Mouse (Mus musculus) heart, embryonic 16.5 days (tissue): ENCODE data around the gene Cir1. TPM values are rescaled to one million over a fixed set of nuclear protein-coding genes. Genes with fewer than 3 reads are reported as not detected.

Experiments
- ATAC-seq: fragments of 200-750 bp; cut with Nextera tagmentation; replicated peaks from 2 replicates; pipeline ENCODE4 v1.8.0; 2017; ENCODE audit warnings: moderate number of reproducible peaks; ENCODE audit not compliant: insufficient read depth, low FRiP score; ENCODE audit errors: extremely low read depth
- H3K27ac ChIP-seq: fragments of 300-500 bp; sonication (generic); 2 replicates; pipeline ENCODE4 v1.5.1; 2014; ENCODE audit warnings: mild to moderate bottlenecking, low read length, control low read depth, moderate library complexity
- H3K27me3 ChIP-seq: fragments of 300-500 bp; sonication (generic); 2 replicates; pipeline ENCODE4 v1.6.1; 2014; ENCODE audit warnings: low read length, mixed read lengths; ENCODE audit not compliant: control insufficient read depth, insufficient read depth
- H3K36me3 ChIP-seq: fragments of 300-500 bp; sonication (generic); 2 replicates; pipeline ENCODE4 v1.6.1; 2014; ENCODE audit not compliant: control insufficient read depth, insufficient read depth
- H3K4me1 ChIP-seq: fragments of 300-500 bp; sonication (generic); 2 replicates; pipeline ENCODE4 v1.6.1; 2014; ENCODE audit warnings: low read length, mixed read lengths; ENCODE audit not compliant: control insufficient read depth, insufficient read depth
- H3K4me2 ChIP-seq: fragments of 300-500 bp; sonication (generic); 2 replicates; pipeline ENCODE4 v1.6.1; 2014; ENCODE audit warnings: low read depth, mild to moderate bottlenecking, control low read depth, low read length
- H3K4me3 ChIP-seq: fragments of 300-500 bp; sonication (generic); 2 replicates; pipeline ENCODE4 v1.5.1; 2014; ENCODE audit warnings: mild to moderate bottlenecking, control low read depth, low read length
- H3K9ac ChIP-seq: fragments of 300-500 bp; sonication (generic); 2 replicates; pipeline ENCODE4 v1.6.1; 2014; ENCODE audit warnings: low read length, control low read depth
- H3K9me3 ChIP-seq: fragments of 300-500 bp; sonication (generic); replicated peaks from 2 replicates; pipeline ENCODE4 v1.6.1; 2016; ENCODE audit warnings: low read length; ENCODE audit not compliant: control insufficient read depth
- WGBS: fragments of 180-500 bp; shearing (Covaris S2); extraction: QIAGEN DNeasy Blood & Tissue Kit; methylation state at CpG from one replicate; pipeline ENCODE4 v1.1.7; 2014; 5-methylcytosine and 5-hydroxymethylcytosine counted together
- polyA plus RNA-seq: library from polyadenylated mRNA; unstranded; fragments of >200 nt; fragmentation: Nextera tagmentation; extraction: Ambion mirVana; gene quantifications from 2 replicates; pipeline ENCODE4 v1.2.1, GENCODE M21; 2015

The Cir1 gene
- polyA plus RNA-seq, 1 experiment from 2014 or later = 13.3 TPM

GRCm38 (mm10) chr2:73266623-73267022 is 45.9 kb downstream of the Cir1 start:
- H3K27me3 ChIP-seq = peaks cover 83% of the 10 kb centered on the region
- H3K9me3 ChIP-seq = 0 out of 2 replicates have a peak, but pooled peaks cover 4% of the 10 kb centered on the region
- H3K4me2 ChIP-seq = no peak overlapping the region
- H3K9ac ChIP-seq = no peak overlapping the region
- no peaks in the 10 kb centered on the region for H3K36me3 ChIP-seq
- no peak for ATAC-seq
- no peak overlapping the region for H3K4me3 ChIP-seq
- WGBS = 34% methylated on average over 1 of the region's 1 CpGs
- no peak overlapping the region for H3K27ac ChIP-seq
- H3K4me1 ChIP-seq = peaks cover 23% of the 10 kb centered on the region

- Histone ChIP-seq H3K27ac (no peak overlapping the region), H3K27me3 (peaks cover 78% of the 10 kb centered on the region), H3K4me3 (no peak overlapping the region), H3K36me3 (no peaks in the 10 kb centered on the region), H3K4me2 (no peak overlapping the region), H3K9ac (no peak overlapping the region), H3K9me3 (peaks cover 6% of the 10 kb centered on the region), H3K4me1 (peaks cover 20% of the 10 kb centered on the region)
- no peak for ATAC-seq
- WGBS = 19% methylated on average over 5 of the region's 5 CpGs
Observed at GRCm38 (mm10) chr2:73266011-73266410, 46.5 kb downstream of the Cir1 start.

- H3K4me2 ChIP-seq = peak overlapping the region; percentile 81
- peaks cover 14% of the 10 kb centered on the region for H3K4me1 ChIP-seq
- 7% methylated on average over 11 of the region's 11 CpGs for WGBS
- H3K36me3 ChIP-seq = no peaks in the 10 kb centered on the region
- H3K4me3 ChIP-seq = peak overlapping the region; percentile 53
- peaks cover 65% of the 10 kb centered on the region for H3K27me3 ChIP-seq
- ATAC-seq = no peak
- H3K9ac ChIP-seq = no peak overlapping the region
- H3K9me3 ChIP-seq = peaks cover 7% of the 10 kb centered on the region
- no peak overlapping the region for H3K27ac ChIP-seq
Observed at GRCm38 (mm10) chr2:73264611-73265195, 47.8 kb downstream of the Cir1 start.

GRCm38 (mm10) chr2:73263794-73264610 is 48.5 kb downstream of the Cir1 start:
- H3K27me3 ChIP-seq = peaks cover 60% of the 10 kb centered on the region
- H3K9me3 ChIP-seq = peaks cover 7% of the 10 kb centered on the region
- 1% methylated on average over 38 of the region's 38 CpGs for WGBS
- H3K4me3 ChIP-seq = peak overlapping the region; percentile 53
- H3K36me3 ChIP-seq = no peaks in the 10 kb centered on the region
- ATAC-seq = no peak
- H3K4me2 ChIP-seq = peak overlapping the region; percentile 81
- no peak overlapping the region for H3K27ac ChIP-seq
- H3K9ac ChIP-seq = peak overlapping the region; percentile 51; the same call in 1 of the 2 replicates
- H3K4me1 ChIP-seq = peaks cover 14% of the 10 kb centered on the region

GRCm38 (mm10) chr2:73263172-73263765 is 49.2 kb downstream of the Cir1 start:
- H3K9me3 ChIP-seq = peaks cover 7% of the 10 kb centered on the region
- peaks cover 54% of the 10 kb centered on the region for H3K27me3 ChIP-seq
- peak overlapping the region; percentile 53 for H3K4me3 ChIP-seq
- 17% methylated on average over 16 of the region's 16 CpGs for WGBS
- no peak overlapping the region for H3K27ac ChIP-seq
- H3K36me3 ChIP-seq = no peaks in the 10 kb centered on the region
- no peak overlapping the region for H3K9ac ChIP-seq
- no peak for ATAC-seq
- H3K4me1 ChIP-seq = peaks cover 14% of the 10 kb centered on the region
- peak overlapping the region; percentile 81 for H3K4me2 ChIP-seq

- Histone ChIP-seq H3K4me2 (no peak overlapping the region), H3K9ac (no peak overlapping the region), H3K9me3 (peaks cover 3% of the 10 kb centered on the region; the same call in 1 of the 2 replicates), H3K27ac (no peak overlapping the region), H3K27me3 (no peaks in the 10 kb centered on the region), H3K36me3 (no peaks in the 10 kb centered on the region), H3K4me1 (no peaks in the 10 kb centered on the region), H3K4me3 (no peak overlapping the region)
- 79% methylated on average over 4 of the region's 4 CpGs for WGBS
- ATAC-seq = no peak
Observed at GRCm38 (mm10) chr2:73248701-73249100, 63.8 kb downstream of the Cir1 start.

GRCm38 (mm10) chr2:73241299-73241698 is 71.2 kb downstream of the Cir1 start:
- H3K36me3 ChIP-seq = no peaks in the 10 kb centered on the region
- 72% methylated on average over 4 of the region's 4 CpGs for WGBS
- no peaks in the 10 kb centered on the region for H3K9me3 ChIP-seq
- no peak for ATAC-seq
- no peaks in the 10 kb centered on the region for H3K27me3 ChIP-seq
- H3K4me1 ChIP-seq = no peaks in the 10 kb centered on the region
- no peak overlapping the region for H3K27ac ChIP-seq
- no peak overlapping the region for H3K4me2 ChIP-seq
- H3K9ac ChIP-seq = no peak overlapping the region
- H3K4me3 ChIP-seq = no peak overlapping the region
